14 mouse cellular contexts compared by ENCODE assay signal in the genomic region with DNA sequence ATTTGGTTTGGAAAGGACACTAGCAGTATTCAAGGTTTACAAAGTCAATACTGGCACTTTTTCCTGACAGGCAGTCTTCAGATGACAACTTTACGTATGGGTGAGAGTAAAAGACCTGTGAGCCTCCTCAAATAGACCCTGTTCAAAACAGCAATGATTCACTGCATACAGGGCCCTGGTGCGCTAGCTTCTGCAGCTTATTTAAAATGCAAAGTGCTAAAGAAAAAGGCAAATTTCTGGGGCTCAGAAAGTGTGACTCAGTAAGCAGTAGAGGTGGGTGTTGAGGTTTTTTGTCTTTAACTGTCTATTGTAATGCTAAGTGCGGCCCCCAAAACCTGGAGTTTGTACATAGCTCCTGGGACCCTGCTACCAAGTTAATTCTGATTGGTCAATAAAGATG.
"Had no signal": no experiment of that assay in that cellular context is flagged by ENCODE, and none has a peak within 500 bp of the region (broad histone marks: within the 10 kb centered on the region; RNA-seq: fewer than 3 reads in every experiment).

No protein-coding gene starts in this region.

- DNase-seq: gastrocnemius, postnatal 14 days; gastrocnemius, postnatal 36 days; heart, adult 11 months; heart, adult 2 months; heart, postnatal 14 days; heart, postnatal 36 days; kidney, adult 18-20 months; kidney, adult 8-10 months; kidney, postnatal 10 days; kidney, postnatal 4 days; liver; liver, embryonic 13.5 days had no signal

- ATAC-seq: hindbrain, postnatal 0 days; intestine, postnatal 0 days had no signal
